Mouse (Mus musculus) left cerebral cortex, adult 8-10 months (tissue): ENCODE measurements around the gene Dexi. TPM values are rescaled to one million over a fixed set of nuclear protein-coding genes. Genes with fewer than 3 reads are reported as not detected.

Experiments
- DNase-seq, 2 experiments: peaks; one replicate each; pipeline ENCODE4 v3.0.0; 2022; ENCODE audit warnings: low spot score in 2 of 2
- total RNA-seq, 4 experiments: library from RNA; stranded (reverse); gene quantifications; 2 replicates each; pipeline ENCODE4 v1.2.4; 2022

Gene Dexi
- total RNA-seq, 4 experiments from 2014 or later, result 59.8 to 63.5 (median 62.6) TPM

DNA sequence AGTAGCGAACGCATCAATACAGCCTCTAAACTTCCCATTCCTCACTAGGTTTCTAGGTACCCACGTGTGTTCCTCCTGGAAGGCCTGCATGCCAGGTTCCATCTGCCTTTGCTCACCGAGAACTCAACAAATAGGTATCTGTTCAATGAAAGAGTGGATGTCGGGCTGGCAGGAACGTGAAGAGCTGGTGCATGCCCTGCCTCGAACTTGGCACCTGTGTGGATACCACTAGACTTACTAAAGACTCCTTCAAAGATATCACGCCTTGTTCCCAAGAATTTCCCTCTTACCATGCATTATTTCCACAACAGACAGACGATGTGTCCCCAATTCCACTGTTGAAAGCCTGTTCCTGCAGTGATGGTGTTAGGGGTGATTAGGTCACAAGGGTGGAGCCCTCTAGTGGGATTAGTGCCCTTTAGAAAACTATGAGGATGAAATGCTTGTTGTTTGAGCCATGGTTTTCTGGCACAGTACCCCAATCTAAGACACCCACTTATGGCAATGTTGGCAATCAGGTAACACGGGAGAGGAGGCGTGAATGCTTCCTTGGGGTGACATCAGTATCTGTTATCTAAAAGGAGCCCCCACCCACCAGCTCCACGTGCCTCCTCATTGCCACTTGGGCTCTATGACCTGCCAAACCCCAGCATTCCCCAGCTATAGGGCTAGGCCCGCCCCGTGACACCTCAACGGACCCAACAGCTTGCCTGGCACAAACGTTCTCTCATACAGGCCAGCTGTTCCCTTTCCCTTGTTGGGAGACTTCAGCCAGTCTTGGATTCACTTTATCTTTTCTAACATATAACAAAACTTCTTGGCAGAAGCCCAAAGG lies 1.9 kb downstream of the Dexi start:
- DNase-seq, result no peak

DNA sequence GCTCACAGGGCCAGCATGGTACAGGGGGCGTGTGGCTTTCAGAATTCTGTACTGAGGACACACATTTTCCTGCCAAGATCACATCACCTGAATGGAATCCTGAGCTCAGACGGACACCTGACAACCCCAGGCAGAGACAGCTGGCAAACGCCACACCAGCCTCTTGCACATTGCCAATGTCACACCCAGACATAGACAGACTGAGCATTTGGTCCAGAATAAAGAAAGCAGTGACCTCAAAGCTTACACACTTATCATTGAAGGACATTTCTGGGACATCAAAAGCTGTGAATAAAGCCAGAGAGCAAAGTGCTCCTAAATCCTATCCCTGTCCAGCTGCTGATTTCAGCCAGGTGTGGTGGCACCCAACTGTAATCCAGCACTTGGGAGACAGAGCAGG lies 5.9 kb downstream of the Dexi start:
- no peak for DNase-seq

DNA sequence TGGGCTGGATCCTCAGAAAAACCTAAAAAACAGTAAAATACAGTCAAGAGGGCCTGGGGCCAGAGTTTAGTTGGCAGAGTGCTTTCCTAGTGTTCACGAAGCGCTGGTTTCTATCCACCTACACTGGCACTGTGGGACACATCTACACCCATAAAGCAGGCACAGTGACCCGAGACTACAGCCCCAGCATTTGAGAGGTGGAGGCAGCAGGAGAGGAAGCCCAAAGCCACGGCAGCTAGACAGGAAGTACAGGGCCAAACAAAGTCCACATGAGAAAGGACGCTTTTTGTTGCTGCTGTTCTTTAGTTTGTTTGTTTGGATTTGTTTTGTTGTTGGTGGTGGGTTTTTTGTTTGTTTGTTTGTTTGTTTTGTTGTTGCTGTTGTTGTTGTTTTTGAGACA lies 6.5 kb downstream of the Dexi start:
- DNase-seq, result no peak

DNA sequence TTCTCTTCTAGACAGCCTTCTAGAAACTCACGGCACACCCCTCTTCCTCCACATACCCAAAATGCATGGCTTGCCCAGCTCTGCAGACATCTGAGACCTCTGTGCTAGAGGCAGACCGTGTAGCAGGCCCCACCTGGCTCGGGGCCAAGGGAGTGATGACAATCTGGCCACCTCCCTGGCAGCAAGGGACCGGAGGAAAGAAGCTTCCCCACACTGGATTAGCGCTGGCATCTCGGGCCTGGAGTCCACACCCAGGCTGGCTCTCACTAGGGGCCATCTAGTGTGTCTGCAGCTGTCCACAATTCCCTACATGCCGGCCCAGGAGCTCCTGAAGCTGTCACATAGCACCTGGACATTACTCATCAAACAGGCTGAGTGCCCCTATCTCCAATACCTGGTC lies 8.3 kb downstream of the Dexi start:
- no peak for DNase-seq

DNA sequence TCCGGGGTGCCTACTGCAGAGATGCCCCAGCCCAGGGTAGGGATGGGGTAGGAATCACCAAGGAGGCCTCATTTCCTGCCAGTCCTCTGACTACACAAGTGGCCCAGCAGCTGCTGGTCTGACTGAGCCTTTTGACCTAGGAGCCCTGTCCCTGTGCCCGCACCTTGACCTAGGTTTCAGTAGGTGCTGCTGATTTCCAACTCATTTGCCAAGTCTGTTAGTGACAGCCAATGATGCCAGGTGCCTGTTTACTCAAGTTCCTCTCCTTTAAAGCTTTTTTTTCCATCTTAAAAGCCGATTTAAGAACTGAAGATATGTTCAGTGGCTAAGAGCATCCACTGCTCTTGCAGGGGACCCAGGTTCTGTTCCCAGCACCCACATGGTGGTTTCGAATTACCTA lies 9.1 kb downstream of the Dexi start:
- no peak for DNase-seq

DNA sequence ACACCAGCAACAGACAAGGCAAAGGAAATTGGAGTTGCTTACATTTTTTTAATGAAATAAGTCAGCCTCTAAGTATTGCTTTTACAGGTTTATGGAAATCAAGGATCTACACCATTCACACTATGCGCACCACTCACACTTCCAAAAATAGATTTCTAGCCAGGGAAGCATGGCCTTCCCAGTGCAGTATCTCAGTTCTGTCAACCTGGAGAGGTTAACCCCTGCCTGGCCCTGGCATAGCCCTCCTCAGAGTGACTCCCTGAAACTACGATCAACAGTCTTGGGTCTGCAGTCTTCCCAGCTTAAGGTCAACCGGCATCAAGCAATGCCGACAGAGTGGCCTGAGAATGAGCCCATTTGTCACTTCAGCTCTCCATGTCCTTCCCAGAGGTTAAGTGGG lies 12.7 kb downstream of the Dexi start:
- DNase-seq, result no peak

DNA sequence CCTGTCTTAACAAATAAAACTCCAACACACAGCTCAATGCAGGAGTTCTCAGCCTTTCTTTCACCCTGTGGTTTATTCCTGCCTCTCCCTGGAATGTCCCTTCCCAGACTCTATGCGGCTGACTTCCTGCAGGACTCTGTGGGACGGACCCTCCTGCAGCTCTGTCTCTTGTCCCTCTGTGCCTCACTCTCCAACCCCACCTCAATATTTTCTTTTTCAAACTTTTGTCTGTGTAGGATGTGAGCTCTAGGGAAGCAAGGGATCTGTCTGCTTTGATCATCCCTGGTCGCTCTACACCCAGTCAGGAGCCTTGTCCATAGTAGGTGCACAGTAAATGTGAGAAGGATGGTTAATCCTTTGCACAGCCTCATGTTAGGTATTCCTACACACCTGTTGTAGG lies 14.5 kb downstream of the Dexi start:
- DNase-seq, result no peak

DNA sequence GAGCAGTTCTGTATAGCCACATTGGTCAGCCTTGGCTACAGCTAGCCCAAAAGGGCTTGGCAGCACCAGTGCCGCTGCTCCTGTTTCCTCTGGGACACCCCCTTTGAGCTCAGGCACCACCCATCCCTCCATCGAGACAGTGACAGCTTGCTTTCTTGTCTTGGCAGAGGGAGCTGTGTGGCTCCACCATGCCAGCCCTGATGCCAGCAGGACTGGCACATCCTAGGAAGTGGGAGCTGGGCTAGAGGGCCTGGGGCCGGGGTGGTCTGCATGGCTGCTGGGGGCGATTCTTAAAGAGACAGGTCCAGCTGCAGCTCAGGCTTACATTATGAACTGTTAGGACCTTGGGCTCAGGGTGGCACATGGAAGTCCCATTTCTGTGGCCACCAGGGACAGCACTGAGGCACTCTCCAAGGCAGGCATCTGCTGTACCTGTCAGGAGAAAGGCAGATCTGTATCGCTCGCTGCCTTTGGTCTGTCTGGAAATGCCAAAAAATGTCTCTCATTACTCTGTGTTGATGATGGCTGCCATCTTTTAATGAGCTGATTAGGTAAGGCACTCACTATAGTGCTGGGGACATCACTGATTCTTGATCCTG lies 15.7 kb downstream of the Dexi start:
- no peak for DNase-seq

DNA sequence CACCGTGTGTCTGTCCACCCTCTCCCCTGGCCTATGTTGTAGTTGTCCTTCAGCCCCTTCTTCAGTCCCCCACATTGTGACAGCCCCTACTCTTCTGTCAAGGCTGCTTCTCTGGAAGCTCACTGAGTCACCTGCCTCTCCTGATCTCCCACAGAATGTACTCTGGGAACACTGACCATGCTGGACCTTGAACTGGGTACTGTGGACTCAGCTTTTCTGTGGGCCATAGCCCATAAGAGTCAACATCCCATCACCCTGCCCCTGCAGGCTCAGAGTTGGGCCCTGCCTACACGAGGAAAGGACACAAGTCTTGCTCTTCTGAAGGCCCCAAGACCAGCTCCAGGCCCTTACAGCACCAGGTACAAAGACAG lies 17.3 kb downstream of the Dexi start:
- no peak for DNase-seq

DNA sequence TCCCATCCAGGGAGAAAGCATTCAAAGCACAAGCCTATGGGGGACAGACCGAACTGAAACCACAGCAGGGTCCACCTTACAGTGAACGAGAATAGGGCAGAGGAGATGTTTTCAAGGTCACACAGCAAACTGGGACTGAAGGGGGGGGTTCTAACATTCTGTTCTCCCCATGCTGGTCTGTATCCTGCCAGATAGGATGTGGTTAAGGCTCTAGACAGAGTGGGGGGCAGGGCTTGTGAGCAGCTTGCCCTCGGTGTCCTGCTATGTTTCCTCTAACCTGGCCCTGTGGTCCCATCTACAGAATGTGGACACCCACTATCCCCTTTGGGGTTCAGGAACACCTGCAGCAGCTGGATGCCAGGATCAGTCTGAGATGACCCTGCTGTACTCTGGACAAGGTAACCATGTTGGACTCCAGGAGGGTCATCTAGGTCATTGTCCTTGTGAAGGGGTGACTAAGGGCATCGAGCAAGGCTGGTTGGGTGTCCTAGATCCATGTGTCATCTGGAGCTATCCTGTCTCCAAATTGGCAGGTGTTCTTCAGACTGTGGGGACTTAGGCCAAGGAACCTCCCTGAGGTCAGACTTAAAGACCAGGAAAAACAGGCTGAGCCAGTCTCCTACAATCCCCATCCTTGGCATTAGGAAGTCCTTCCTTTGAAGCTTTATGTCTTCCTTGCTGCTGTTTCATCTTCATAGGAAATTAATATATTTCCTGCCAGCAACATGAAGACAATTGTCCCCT lies 17.8 kb downstream of the Dexi start:
- no peak for DNase-seq

DNA sequence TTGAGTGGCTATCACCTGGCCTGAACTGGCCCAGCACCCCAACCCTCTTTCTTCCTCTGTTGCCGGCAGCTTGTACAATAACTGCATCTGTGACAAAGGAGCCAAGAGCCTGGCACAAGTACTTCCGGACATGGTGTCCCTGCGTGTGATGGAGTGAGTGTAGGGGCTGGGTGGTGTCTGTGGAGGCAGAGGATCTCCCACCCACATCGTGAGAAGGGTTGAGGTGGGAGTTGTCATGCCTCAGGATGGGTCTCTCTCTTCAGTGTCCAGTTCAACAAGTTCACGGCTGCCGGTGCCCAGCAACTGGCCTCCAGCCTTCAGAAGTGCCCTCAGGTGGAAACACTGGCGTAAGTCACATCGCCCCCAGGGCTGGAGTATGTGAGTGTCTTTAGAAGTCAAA lies 19.2 kb downstream of the Dexi start:
- DNase-seq, result no peak

DNA sequence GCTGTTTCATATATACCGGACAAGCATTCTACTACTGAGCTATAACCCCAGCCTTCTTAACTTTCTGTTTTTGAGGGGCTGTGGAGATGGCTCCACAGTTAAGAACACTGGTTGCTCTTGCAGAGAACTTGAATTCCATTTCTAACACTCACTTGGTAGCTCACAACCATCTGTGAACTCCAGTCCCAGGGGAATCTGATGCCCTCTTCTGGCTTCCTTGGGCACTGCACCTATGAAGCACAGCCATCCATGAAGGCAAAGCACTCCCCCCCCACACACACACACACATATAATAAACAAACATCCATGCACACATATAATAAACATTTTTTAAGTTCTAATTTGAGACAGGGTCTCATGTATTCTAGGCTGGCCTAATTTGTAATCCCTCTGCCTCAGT lies 20.0 kb downstream of the Dexi start:
- no peak for DNase-seq

DNA sequence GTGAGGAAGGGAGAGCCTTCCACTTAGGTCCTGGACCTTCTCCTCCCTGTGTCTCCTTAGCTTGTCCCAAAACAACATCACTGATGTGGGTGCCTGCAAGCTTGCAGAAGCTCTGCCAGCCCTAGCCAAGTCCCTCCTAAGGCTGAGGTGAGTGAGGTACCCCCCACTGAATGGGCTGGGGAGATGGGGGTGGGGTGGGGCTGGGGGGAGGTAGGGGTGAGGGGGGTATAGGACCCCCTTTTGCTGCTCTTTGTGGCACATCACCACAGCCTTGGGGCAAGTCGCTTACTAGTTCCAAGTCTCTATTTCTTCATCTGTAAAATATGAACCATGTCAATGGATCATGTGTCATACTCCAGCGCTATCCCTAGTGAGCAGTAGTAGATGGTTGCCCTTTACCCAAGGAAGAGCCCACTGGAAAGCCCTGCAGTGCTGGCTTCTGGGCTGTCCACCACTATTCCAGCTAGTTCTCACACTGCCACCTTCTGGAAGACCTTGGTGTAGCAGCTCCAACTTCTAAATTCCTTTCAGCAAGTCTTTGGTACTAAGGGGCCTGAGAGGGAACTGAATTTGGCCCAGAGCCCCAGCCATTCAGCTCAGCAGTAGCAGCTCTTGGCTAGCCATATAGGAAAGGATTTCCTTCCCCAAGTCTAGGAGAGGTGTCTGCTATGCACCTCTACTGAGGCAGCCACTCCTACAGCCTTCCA lies 21.8 kb downstream of the Dexi start:
- DNase-seq, result peak in 1 of 2 experiments; percentile 55

DNA sequence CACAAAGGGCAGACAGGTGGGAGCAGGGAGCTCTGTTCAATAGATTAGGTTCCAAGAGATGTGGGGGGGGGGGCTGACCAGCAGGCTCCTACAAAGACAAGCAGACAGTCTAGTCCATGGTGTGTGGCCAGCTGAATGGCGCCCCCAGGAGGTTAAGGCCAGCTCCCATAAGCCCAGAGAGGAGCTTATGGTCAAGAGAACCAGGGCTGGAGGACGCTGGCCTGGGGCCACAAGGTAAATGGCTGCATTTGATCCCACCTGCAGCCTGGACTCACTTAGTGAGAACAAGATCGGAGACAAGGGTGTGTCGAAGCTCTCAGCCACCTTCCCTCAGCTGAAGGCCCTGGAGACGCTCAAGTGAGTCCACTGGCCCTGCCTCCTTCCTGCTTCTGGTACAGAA lies 24.8 kb downstream of the Dexi start:
- no peak for DNase-seq

DNA sequence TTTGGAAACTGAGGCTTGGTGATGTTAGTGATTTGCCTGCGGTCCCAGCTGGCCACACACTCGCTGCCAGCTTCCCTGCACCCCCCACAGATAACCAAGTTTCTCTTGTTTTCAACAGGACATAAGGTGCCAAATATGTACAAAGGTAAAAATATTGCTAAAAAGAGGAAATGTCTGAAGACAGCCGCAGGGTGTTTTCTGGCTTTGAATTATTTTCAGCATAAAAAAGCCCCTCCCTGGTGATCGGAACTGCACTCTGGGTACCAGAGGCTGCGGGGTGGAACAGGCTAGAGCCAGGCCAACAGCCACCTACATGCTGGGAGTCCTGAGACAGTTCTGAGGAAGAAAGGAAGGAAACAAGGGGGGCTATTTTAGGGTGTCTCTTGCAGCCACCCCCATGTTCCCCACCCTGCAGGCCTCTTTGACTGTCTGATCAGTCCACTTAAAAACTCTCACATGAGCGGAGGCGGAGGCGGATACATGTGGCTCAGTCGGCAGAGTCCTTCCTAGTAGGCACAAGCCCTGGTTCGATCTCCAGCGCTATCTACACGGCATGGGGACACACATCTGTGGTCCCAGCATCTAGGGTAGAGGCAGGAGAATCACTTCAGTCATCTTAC lies 26.8 kb downstream of the Dexi start:
- DNase-seq, result no peak

DNA sequence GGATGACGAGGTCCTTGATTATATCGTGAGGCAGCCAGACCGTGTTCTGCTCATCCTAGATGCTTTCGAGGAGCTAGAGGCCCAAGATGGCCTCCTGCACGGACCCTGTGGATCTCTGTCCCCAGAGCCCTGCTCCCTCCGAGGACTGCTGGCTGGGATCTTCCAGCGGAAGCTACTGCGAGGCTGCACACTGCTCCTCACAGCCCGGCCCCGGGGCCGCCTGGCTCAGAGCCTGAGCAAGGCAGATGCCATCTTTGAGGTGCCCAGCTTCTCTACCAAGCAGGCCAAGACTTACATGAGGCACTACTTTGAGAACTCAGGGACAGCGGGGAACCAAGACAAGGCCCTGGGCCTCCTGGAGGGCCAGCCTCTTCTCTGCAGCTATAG lies 31.7 kb downstream of the Dexi start:
- no peak for DNase-seq

DNA sequence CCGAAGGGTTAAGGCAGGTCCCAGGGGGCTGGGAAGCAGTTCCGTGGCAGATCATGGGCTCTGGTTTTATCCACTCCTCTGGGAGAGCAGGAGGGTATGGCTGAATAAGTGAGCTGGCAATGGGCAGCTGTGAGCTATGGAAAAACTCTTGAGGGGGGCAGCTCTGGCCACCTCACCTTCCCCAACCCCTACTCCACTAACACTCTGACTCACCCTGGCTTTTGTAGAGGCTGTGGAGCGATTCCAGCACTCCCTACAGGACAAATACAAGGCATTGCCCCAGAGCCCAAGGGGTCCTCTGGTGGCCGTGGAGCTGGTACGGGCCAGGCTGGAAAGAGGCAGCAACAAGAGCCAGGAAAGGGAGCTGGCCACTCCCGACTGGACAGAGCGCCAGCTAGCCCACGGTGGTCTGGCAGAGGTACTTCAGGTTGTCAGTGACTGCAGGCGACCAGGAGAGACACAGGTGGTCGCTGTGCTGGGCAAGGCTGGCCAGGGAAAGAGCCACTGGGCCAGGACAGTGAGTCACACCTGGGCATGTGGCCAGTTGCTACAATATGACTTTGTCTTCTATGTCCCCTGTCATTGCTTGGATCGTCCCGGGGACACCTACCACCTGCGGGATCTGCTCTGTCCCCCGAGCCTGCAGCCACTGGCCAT lies 32.2 kb downstream of the Dexi start:
- DNase-seq, result no peak

DNA sequence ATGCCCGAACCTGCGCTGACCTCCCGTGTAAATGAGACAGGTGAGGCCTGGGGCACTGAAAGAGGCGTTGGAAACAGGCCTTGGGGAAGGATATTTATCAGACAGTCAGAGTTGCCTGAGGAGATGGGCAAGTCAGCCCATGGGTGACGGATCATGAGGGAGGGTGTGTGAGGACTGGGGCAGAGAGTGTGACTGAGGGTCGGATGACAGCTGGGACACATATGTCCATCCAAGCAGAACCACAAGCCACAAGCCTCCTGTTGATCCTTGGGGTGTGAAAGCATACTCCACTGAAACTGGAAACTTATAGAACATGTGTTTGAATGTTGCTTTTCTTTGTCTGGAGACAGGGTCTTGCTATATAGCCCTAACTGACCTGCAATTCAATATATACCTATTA lies 34.2 kb downstream of the Dexi start:
- no peak for DNase-seq

DNA sequence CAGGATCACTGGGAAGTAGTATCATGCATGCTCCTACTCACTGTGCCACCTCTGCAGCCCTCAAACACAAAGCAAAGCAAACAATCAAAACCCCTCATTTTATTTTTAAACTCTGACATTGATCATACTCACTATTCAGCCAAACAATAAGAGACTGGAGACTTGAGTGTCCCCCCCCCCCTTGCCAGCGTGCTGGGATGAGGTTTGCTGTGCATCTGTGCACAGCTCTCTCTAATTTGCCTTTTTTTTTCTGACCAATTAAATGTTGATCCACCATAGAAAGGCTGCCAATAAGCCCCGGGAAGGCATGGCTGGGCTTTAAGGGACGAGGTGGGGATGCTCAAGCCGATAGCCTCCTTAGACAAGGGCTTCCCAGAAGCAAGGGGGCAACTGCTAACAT lies 35.4 kb downstream of the Dexi start:
- DNase-seq, result no peak

DNA sequence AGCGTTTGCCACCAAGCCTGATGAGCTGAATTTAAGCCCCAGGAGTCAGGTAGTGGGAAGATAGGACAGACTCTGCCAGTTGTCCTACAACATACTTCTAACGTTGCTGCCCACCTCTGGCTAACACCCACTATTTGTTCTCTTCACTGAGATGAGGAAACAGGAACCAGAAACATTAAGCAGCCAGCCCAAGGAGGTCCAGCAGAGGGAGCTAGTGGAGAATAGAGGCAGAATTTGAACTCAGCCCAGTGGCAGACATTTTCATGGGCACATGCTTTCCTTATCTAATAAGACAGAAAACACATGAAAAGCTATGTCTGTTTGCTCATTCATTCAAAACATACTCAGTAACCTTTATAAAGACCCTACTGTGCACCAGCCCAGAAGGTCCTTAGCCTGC lies 39.8 kb downstream of the Dexi start:
- DNase-seq, result no peak

DNA sequence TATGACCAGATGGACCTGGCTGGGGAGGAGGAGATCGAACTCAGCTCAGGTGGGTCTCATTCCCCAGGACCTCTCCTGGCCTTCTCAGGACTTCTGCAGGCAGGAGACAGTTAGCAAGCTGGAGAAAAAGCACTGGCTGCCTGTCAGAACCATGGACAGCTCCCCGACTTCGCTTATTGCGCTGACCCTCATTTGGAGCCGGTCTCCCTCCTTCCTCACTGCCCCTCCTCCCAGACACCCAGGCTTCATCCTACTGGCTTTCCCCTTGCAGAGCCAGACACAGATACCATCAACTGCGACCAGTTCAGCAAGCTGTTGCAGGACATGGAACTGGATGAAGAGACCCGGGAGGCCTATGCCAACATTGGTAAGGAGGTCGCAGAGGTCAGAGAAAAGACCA lies 41.0 kb downstream of the Dexi start:
- no peak for DNase-seq
